Mouse (Mus musculus) megakaryocyte, adult 5-6 weeks (primary cell): ENCODE measurements around the gene Klhl11. TPM values are rescaled to one million over a fixed set of nuclear protein-coding genes. Genes with fewer than 3 reads are reported as not detected.
A peak's percentile ranks its signal among the peaks of the same experiment; 100 is the strongest.

Experiments used
- ATAC-seq: 2 replicates; pipeline ENCODE4 v1.8.0; 2016; ENCODE audit warnings: mild to moderate bottlenecking, inconsistent platforms; ENCODE audit not compliant: poor library complexity, severe bottlenecking
- total RNA-seq, 2 experiments: library from RNA; stranded (forward) in 1 of 2; stranded (reverse) in 1 of 2; fragments of 153-499, 151-499 nt in 1 of 2; fragments of 221-1000, 200-1000 nt in 1 of 2; gene quantifications; 2 replicates each; pipeline versions ENCODE4 v1.2.3 to v1.2.4; 2015 to 2017

Klhl11 gene
- total RNA-seq, 2 experiments from 2014 or later: 5.9 to 14.5 TPM

DNA sequence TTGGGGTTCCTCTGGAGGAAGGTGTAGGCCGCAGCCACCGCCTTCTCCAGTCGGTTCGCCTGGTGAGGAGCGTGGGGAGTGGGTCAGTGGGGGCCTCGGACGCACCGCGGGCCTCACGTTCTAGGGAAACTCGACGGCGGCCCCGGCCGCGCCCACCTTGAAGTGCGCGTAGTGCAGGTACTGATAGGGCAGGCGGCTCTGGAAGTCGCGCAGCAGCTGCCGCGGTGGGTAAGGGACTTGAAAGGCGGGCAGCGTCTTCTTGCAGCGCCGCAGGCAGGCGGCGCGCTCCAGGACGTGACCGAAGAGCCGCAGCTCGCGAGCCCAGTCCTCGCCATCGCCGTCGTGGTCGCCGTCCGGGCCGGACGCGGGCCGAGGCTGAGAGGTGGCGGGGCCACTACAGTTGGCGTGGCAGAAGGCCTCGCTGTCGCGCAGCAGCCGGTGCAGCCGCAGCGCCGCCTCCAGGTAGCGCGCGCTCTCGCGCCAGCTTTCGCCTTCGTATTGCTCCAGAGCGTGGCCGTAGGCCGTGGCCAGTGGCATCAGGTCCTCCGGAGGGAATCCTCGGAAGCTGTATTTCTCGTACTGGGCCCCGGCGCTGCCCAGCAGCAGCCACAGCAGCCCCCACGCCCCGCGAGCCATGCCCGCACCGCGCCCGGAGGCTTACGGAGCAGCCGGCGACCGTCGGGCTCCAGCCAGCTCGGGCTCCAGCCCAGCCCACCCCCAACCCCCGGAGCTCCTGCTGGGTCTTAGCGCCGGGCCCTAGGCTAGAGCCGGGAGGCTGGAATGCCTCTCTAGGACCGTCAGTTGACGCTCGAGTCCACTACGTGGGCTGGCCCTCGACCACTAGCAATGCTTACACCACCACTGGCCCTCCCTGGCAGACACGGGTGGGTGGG, 58.3 kb downstream of the Klhl11 start, which contains the start of gene P3h4:
TSS of gene P3h4 (minus strand) at position 816 of the 893 bp plus-strand sequence.
- ATAC-seq: peak; percentile 72

DNA sequence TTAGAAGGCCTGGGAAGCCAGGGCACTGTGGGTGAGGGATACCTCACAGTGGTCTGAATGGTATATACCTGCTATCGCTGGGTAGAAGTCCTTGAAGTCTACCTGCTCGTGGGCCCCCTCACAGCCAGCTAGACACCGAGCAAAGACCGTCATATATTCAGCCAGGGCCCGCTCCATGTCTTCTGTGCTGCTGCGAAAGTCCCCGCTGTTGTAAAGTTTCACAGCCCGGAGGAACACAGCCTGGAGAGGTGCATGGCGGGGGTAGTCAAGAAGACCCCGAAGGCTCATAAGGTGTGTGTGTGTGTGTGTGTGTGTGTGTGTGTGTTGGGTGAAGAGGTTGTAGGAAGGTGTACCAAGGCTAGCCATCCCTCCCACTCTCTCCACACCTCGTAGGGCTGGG, 59.0 kb downstream of the Klhl11 start:
- no peak for ATAC-seq

Other genes with a start within 250 kb of the Klhl11 start
- not detected in 2 replicates for gene Krt16, start 223.8 kb downstream of the Klhl11 start, total RNA-seq (2015)
- gene Krt16, start 223.8 kb downstream of the Klhl11 start, total RNA-seq (2017): not detected in 2 replicates
- not detected in 2 replicates for gene Krt17, start 211.7 kb downstream of the Klhl11 start, total RNA-seq (2015)
- gene Krt17, start 211.7 kb downstream of the Klhl11 start, total RNA-seq (2017): not detected in 2 replicates
- gene Krt42, start 202.9 kb downstream of the Klhl11 start, total RNA-seq (2015): not detected in 2 replicates
- gene Krt42, start 202.9 kb downstream of the Klhl11 start, total RNA-seq (2017): not detected in 2 replicates
- gene Eif1, start 152.9 kb downstream of the Klhl11 start, total RNA-seq (2015): 1,372 and 1,486 TPM in 2 replicates
- 248 and 320 TPM in 2 replicates for gene Eif1, start 152.9 kb downstream of the Klhl11 start, total RNA-seq (2017)
- not detected in 2 replicates for gene Gast, start 138.3 kb downstream of the Klhl11 start, total RNA-seq (2015)
- not detected in 2 replicates for gene Gast, start 138.3 kb downstream of the Klhl11 start, total RNA-seq (2017)
- gene Hap1, start 116.6 kb downstream of the Klhl11 start, total RNA-seq (2015): not detected in 2 replicates
- gene Hap1, start 116.6 kb downstream of the Klhl11 start, total RNA-seq (2017): not detected in 2 replicates
- gene Jup, start 75.0 kb downstream of the Klhl11 start, total RNA-seq (2015): 3.5 and 3.9 TPM in 2 replicates
- gene Jup, start 75.0 kb downstream of the Klhl11 start, total RNA-seq (2017): 1.5 and 5.1 TPM in 2 replicates
- gene P3h4, start 57.9 kb downstream of the Klhl11 start, total RNA-seq (2015): not detected in 2 replicates
- 0.08 TPM in 1 of 2 replicates, not detected in the other for gene P3h4, start 57.9 kb downstream of the Klhl11 start, total RNA-seq (2017)
- 0.09 TPM in 1 of 2 replicates, not detected in the other for gene Fkbp10, start 57.0 kb downstream of the Klhl11 start, total RNA-seq (2015)
- not detected in 2 replicates for gene Fkbp10, start 57.0 kb downstream of the Klhl11 start, total RNA-seq (2017)
- gene Nt5c3b, start 30.9 kb downstream of the Klhl11 start, total RNA-seq (2015): 8.8 and 9.8 TPM in 2 replicates
- gene Nt5c3b, start 30.9 kb downstream of the Klhl11 start, total RNA-seq (2017): 7.3 and 9.6 TPM in 2 replicates
- not detected in 2 replicates for gene Klhl10, start 30.8 kb downstream of the Klhl11 start, total RNA-seq (2015)
- not detected in 2 replicates for gene Klhl10, start 30.8 kb downstream of the Klhl11 start, total RNA-seq (2017)
- gene Acly, start 55.3 kb upstream of the Klhl11 start, total RNA-seq (2015): 80.6 and 90.8 TPM in 2 replicates
- 100 and 105 TPM in 2 replicates for gene Acly, start 55.3 kb upstream of the Klhl11 start, total RNA-seq (2017)
- 0.16 and 0.96 TPM in 2 replicates for gene Ttc25, start 72.9 kb upstream of the Klhl11 start, total RNA-seq (2015)
- not detected in 2 replicates for gene Ttc25, start 72.9 kb upstream of the Klhl11 start, total RNA-seq (2017)
- gene Cnp, start 102.2 kb upstream of the Klhl11 start, total RNA-seq (2015): 9.5 and 11.3 TPM in 2 replicates
- gene Cnp, start 102.2 kb upstream of the Klhl11 start, total RNA-seq (2017): 22.2 and 23.9 TPM in 2 replicates
- 47.7 and 52.7 TPM in 2 replicates for gene Nkiras2, start 146.5 kb upstream of the Klhl11 start, total RNA-seq (2015)
- 36.0 and 45.5 TPM in 2 replicates for gene Nkiras2, start 146.5 kb upstream of the Klhl11 start, total RNA-seq (2017)
- gene Dnajc7, start 147.4 kb upstream of the Klhl11 start, total RNA-seq (2015): 98.1 and 124 TPM in 2 replicates
- 145 and 172 TPM in 2 replicates for gene Dnajc7, start 147.4 kb upstream of the Klhl11 start, total RNA-seq (2017)
- not detected in 2 replicates for gene Zfp385c, start 219.7 kb upstream of the Klhl11 start, total RNA-seq (2015)
- not detected in 2 replicates for gene Zfp385c, start 219.7 kb upstream of the Klhl11 start, total RNA-seq (2017)
- gene Dhx58, start 231.5 kb upstream of the Klhl11 start, total RNA-seq (2015): 23.7 and 24.9 TPM in 2 replicates
- gene Dhx58, start 231.5 kb upstream of the Klhl11 start, total RNA-seq (2017): 36.9 and 50.9 TPM in 2 replicates
- gene Kat2a, start 239.7 kb upstream of the Klhl11 start, total RNA-seq (2015): 11.0 and 11.5 TPM in 2 replicates
- gene Kat2a, start 239.7 kb upstream of the Klhl11 start, total RNA-seq (2017): 8.7 and 9.0 TPM in 2 replicates
- gene Hspb9, start 241.1 kb upstream of the Klhl11 start, total RNA-seq (2015): not detected in 2 replicates
- 0.65 TPM in 1 of 2 replicates, not detected in the other for gene Hspb9, start 241.1 kb upstream of the Klhl11 start, total RNA-seq (2017)